In genomic region chr4:137728399-137729154, GRCm38 (mm10) we compare ENCODE assay signal across 8 mouse cellular contexts.
DNase-seq lines count a peak whose midpoint lies in the region; ATAC-seq and TF ChIP-seq lines count a peak whose summit lies in the region.

No protein-coding gene starts in this region.

- TF ChIP-seq EP300 in lung, postnatal 0 days (IDR thresholded peaks at IDR 0.05), result no peak

- TF ChIP-seq POLR2A in limb, embryonic 14.5 days (IDR thresholded peaks at IDR 0.05; ENCODE audit: borderline replicate concordance, extremely low read depth, insufficient read depth, insufficient read length), result no peak

- peak overlapping the region; percentile 46 for H3K9ac ChIP-seq in forebrain, postnatal 0 days
- no peak overlapping the region for H3K9ac ChIP-seq in limb, embryonic 14.5 days (ENCODE audit: low read depth, low read length, severe bottlenecking)
- H3K9ac ChIP-seq in lung, postnatal 0 days (replicated peaks; ENCODE audit: low read depth), result no peak overlapping the region

- H3K9me3 ChIP-seq in forebrain, postnatal 0 days (ENCODE audit: low read length), result no peaks in the 10 kb centered on the region
- H3K9me3 ChIP-seq in limb, embryonic 14.5 days (ENCODE audit: control insufficient read depth, low read length), result no peaks in the 10 kb centered on the region
- no peaks in the 10 kb centered on the region for H3K9me3 ChIP-seq in lung, postnatal 0 days (ENCODE audit: low read length)

- H3K27me3 ChIP-seq in forebrain, postnatal 0 days (ENCODE audit: insufficient read depth, low read length), result no peaks in the 10 kb centered on the region
- H3K27me3 ChIP-seq in limb, embryonic 14.5 days (ENCODE audit: control insufficient read depth, insufficient read depth, low read length), result peaks cover 25% of the 10 kb centered on the region
- H3K27me3 ChIP-seq in lung, postnatal 0 days (replicated peaks; ENCODE audit: insufficient read depth, low read length), result peaks cover 9% of the 10 kb centered on the region

- DNase-seq in kidney, postnatal 10 days, result peak; percentile 55
- DNase-seq in kidney, adult 8-10 months, result no peak
- peak; percentile 51 for DNase-seq in embryo, embryonic 10 days (ENCODE audit: low spot score)
- peak; percentile 82 for DNase-seq in forebrain, postnatal 0 days
- DNase-seq in limb, embryonic 14.5 days (ENCODE audit: low spot score), result no peak
- peak; percentile 71 for DNase-seq in right cerebral cortex, postnatal 4 days
- DNase-seq in lung, postnatal 0 days (ENCODE audit: low spot score), result no peak
- no peak for DNase-seq in adrenal gland, adult 18-20 months (ENCODE audit: low spot score in 2 of 2)

- H3K36me3 ChIP-seq in forebrain, postnatal 0 days (ENCODE audit: insufficient read depth), result peaks cover 6% of the 10 kb centered on the region; the same call in 1 of the 2 replicates
- H3K36me3 ChIP-seq in limb, embryonic 14.5 days (ENCODE audit: control insufficient read depth, insufficient read depth, low read length), result no peaks in the 10 kb centered on the region
- no peaks in the 10 kb centered on the region for H3K36me3 ChIP-seq in lung, postnatal 0 days (ENCODE audit: insufficient read depth, low read length)

- H3K4me1 ChIP-seq in forebrain, postnatal 0 days (ENCODE audit: insufficient read depth), result peaks cover 11% of the 10 kb centered on the region; the same call in 1 of the 2 replicates
- 0 out of 2 replicates have a peak, but pooled peaks cover 6% of the 10 kb centered on the region for H3K4me1 ChIP-seq in limb, embryonic 14.5 days (ENCODE audit: control insufficient read depth, insufficient read depth, low read length)
- no peaks in the 10 kb centered on the region for H3K4me1 ChIP-seq in lung, postnatal 0 days (ENCODE audit: insufficient read depth, low read depth, low read length)

- WGBS in forebrain, postnatal 0 days, result 7% methylated on average over 17 of the region's 17 CpGs
- WGBS in limb, embryonic 14.5 days, result 10% methylated on average over 12 of the region's 17 CpGs
- WGBS in lung, postnatal 0 days, result 9% methylated on average over 15 of the region's 17 CpGs

- H3K4me3 ChIP-seq in forebrain, postnatal 0 days (ENCODE audit: low read depth, low read length), result peak overlapping the region; percentile 38
- H3K4me3 ChIP-seq in limb, embryonic 14.5 days (replicated peaks; ENCODE audit: low read length), result no peak overlapping the region
- no peak overlapping the region for H3K4me3 ChIP-seq in lung, postnatal 0 days (ENCODE audit: low read depth, low read length)

- no peak for TF ChIP-seq CTCF in forebrain, postnatal 0 days (IDR thresholded peaks at IDR 0.05; ENCODE audit: low read depth)
- TF ChIP-seq CTCF in lung, postnatal 0 days (IDR thresholded peaks at IDR 0.05), result no peak

- peak overlapping the region; percentile 36 for H3K27ac ChIP-seq in forebrain, postnatal 0 days (ENCODE audit: low read depth, low read length)
- no peak overlapping the region for H3K27ac ChIP-seq in limb, embryonic 14.5 days (replicated peaks; ENCODE audit: low read depth, low read length)
- no peak overlapping the region for H3K27ac ChIP-seq in lung, postnatal 0 days (ENCODE audit: low read length)

- ATAC-seq in forebrain, postnatal 0 days, result peak; percentile 57
- no peak for ATAC-seq in limb, embryonic 14.5 days (ENCODE audit: low FRiP score, low read depth)
- ATAC-seq in lung, postnatal 0 days, result no peak

- peak overlapping the region; percentile 56 for H3K4me2 ChIP-seq in forebrain, postnatal 0 days (ENCODE audit: low read depth)
- H3K4me2 ChIP-seq in limb, embryonic 14.5 days (replicated peaks; ENCODE audit: low read depth, low read length, severe bottlenecking), result 0 out of 2 replicates have a peak overlapping the region, but pooled peaks have one; percentile 15
- H3K4me2 ChIP-seq in lung, postnatal 0 days (replicated peaks; ENCODE audit: low read depth, low read length), result no peak overlapping the region

Comparison
In these comparisons a context has a peak if more than half of its experiments do, and no peak if none do; other contexts are left out.
1. DNase-seq: peak in kidney, postnatal 10 days (single experiment), embryo, embryonic 10 days (single experiment), forebrain, postnatal 0 days (single experiment) and right cerebral cortex, postnatal 4 days (single experiment); none in kidney, adult 8-10 months (0 of 2), limb, embryonic 14.5 days (single experiment), lung, postnatal 0 days (single experiment) and adrenal gland, adult 18-20 months (0 of 2).